Mouse (Mus musculus): ENCODE measurements at regions not wholly inside any gene's neighbourhood (a gene's known extent, or its start where the extent isn't known, plus 50 kb on each side); places are given as distances from the start of the nearest gene placed in this dataset.

- no peak for DNase-seq
Observed at GRCm38 (mm10) chr14:46637240-46637639, 123.1 kb upstream of the Cdkn3 start.

GRCm38 (mm10) chr14:46636364-46636763, 124.0 kb upstream of the Cdkn3 start:
- DNase-seq = no peak

- peak; percentile 19 for DNase-seq
Observed at GRCm38 (mm10) chr14:46635322-46635721, 125.0 kb upstream of the Cdkn3 start.

GRCm38 (mm10) chr14:46634656-46635244, 125.6 kb upstream of the Cdkn3 start:
- peak; percentile 28 for DNase-seq

GRCm38 (mm10) chr14:46634251-46634650, 126.1 kb upstream of the Cdkn3 start:
- no peak for DNase-seq

GRCm38 (mm10) chr14:46627690-46628089, 132.7 kb upstream of the Cdkn3 start:
- no peak for DNase-seq

GRCm38 (mm10) chr14:46625760-46626159, 134.6 kb upstream of the Cdkn3 start:
- no peak for DNase-seq

GRCm38 (mm10) chr14:46623645-46624044, 136.7 kb upstream of the Cdkn3 start:
- no peak for DNase-seq

GRCm38 (mm10) chr14:46616030-46616429, 144.3 kb upstream of the Cdkn3 start:
- no peak for DNase-seq

GRCm38 (mm10) chr14:46614936-46615335, 145.4 kb upstream of the Cdkn3 start:
- no peak for DNase-seq

- DNase-seq = no peak
Observed at GRCm38 (mm10) chr14:46613748-46614147, 146.6 kb upstream of the Cdkn3 start.

- no peak for DNase-seq
Observed at GRCm38 (mm10) chr14:46613211-46613610, 147.1 kb upstream of the Cdkn3 start.

- no peak for DNase-seq
Observed at GRCm38 (mm10) chr14:46612584-46612983, 147.8 kb upstream of the Cdkn3 start.

GRCm38 (mm10) chr14:46610926-46611325, 149.4 kb upstream of the Cdkn3 start:
- DNase-seq = no peak

GRCm38 (mm10) chr14:46610226-46610855, 150.0 kb upstream of the Cdkn3 start:
- DNase-seq = no peak

GRCm38 (mm10) chr14:46606694-46607093, 153.6 kb upstream of the Cdkn3 start:
- DNase-seq = no peak

GRCm38 (mm10) chr14:46606037-46606436, 154.3 kb upstream of the Cdkn3 start:
- no peak for DNase-seq

- DNase-seq = no peak
Observed at GRCm38 (mm10) chr14:46604886-46605531, 155.3 kb upstream of the Cdkn3 start.

- DNase-seq = no peak
Observed at GRCm38 (mm10) chr14:46604156-46604885, 156.0 kb upstream of the Cdkn3 start.

- no peak for DNase-seq
Observed at GRCm38 (mm10) chr14:46596696-46597359, 163.5 kb upstream of the Cdkn3 start.

- DNase-seq = peak; percentile 3
Observed at GRCm38 (mm10) chr14:46594151-46594550, 166.2 kb upstream of the Cdkn3 start.

GRCm38 (mm10) chr14:46591753-46592359, 168.5 kb upstream of the Cdkn3 start:
- DNase-seq = no peak

- DNase-seq = no peak
Observed at GRCm38 (mm10) chr14:46591211-46591610, 169.1 kb upstream of the Cdkn3 start.
